Mouse (Mus musculus): Measurements from ENCODE around the gene Cebpe. TPM values are rescaled to one million over a fixed set of nuclear protein-coding genes. Genes with fewer than 3 reads are reported as not detected.

Cebpe gene
- polyA plus RNA-seq, 1 experiment from 2014 or later: not detected

DNA sequence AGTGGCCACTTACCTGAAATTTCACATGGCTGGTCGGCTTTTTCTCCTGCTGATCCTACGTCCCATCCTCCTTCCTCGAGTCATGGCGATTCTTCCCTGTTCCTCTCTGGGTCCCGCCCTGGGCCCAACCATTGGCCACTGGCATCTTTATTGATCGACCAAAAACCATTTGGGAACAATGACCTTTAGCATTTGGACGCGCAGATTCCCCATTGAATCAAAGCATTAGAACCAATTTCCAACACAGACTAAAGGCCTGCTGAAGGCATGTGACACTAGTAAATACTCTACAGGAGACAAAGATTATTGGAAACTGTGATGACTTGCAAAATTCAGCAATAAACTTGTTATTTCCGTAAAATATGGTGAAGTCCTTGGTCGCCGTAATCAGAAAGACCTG is 8.1 kb upstream of the Cebpe start:
- H3K9ac ChIP-seq: no peak overlapping the region
- H3K27me3 ChIP-seq: peaks cover 6% of the 10 kb centered on the region; the same call in 1 of the 2 replicates
- 92% methylated on average over 11 of the region's 11 CpGs for WGBS
- H3K27ac ChIP-seq: no peak overlapping the region
- H3K36me3 ChIP-seq (ENCODE audit: poor library complexity, severe bottlenecking): no peaks in the 10 kb centered on the region
- no peak overlapping the region for H3K4me2 ChIP-seq
- H3K4me1 ChIP-seq: peaks cover under 1% of the 10 kb centered on the region; the same call in 1 of the 2 replicates
- ATAC-seq: no peak
- H3K4me3 ChIP-seq: no peak overlapping the region
- H3K9me3 ChIP-seq (replicated peaks): no peaks in the 10 kb centered on the region

DNA sequence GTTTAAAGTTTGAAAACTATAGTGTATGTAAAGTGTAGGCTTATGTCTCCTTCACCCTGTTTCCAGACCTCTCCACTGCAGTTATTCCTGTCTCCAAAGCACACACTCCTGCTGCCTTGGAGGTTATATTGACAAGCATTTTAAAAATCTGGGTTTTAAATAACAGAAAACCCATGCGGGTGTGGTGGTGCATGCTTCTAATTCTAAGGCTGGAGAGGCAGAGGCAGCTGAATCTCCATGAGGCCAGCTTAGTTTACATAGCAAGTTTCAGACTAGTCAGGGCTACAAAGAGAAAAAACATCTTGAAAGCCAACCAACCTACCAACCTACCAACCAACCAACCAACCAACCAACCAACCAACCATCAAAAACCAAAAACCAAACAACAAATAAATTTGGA is 3.4 kb upstream of the Cebpe start:
- Histone ChIP-seq H3K4me1 (peaks cover 10% of the 10 kb centered on the region; the same call in 1 of the 2 replicates), H3K9me3 (replicated peaks) (no peaks in the 10 kb centered on the region), H3K4me3 (no peak overlapping the region), H3K9ac (no peak overlapping the region), H3K27ac (no peak overlapping the region), H3K4me2 (peak overlapping the region; percentile 68), H3K27me3 (peaks cover 13% of the 10 kb centered on the region; the same call in 1 of the 2 replicates), H3K36me3 (ENCODE audit: poor library complexity, severe bottlenecking) (no peaks in the 10 kb centered on the region)
- 90% methylated on average over 1 of the region's 1 CpGs for WGBS
- ATAC-seq: no peak

DNA sequence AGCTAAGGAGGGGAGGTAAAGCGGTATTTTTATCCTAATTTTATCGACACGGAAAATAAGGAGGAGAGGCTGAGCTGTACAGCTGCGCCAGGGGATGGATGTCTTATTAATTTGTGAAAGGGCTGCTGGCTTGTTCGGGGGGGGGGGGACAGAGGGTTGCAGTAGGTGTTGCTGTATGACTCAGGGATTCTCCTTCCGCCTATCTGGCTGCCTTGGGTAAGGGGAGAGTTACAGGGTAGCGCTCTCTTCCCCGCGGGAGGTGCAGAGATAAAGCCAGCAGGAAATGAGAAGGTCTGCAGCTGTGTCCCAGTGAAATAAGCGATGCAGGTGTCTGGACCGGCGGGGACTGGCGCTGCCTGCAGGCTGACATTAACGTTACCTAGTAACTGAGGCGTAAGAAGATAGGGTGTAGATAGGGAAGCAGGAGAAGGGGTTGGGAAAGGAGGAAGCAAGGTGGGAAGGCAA is 2.7 kb upstream of the Cebpe start:
- ATAC-seq: peak; percentile 50
- H3K4me1 ChIP-seq: peaks cover 10% of the 10 kb centered on the region; the same call in 1 of the 2 replicates
- peak overlapping the region; percentile 40 for H3K4me3 ChIP-seq
- 1% methylated on average over 15 of the region's 15 CpGs for WGBS
- H3K36me3 ChIP-seq (ENCODE audit: poor library complexity, severe bottlenecking): no peaks in the 10 kb centered on the region
- peaks cover 13% of the 10 kb centered on the region; the same call in 1 of the 2 replicates for H3K27me3 ChIP-seq
- peak overlapping the region; percentile 68 for H3K4me2 ChIP-seq
- H3K27ac ChIP-seq: peak overlapping the region; percentile 31; the same call in 1 of the 2 replicates
- H3K9ac ChIP-seq: peak overlapping the region; percentile 58
- H3K9me3 ChIP-seq (replicated peaks): no peaks in the 10 kb centered on the region

DNA sequence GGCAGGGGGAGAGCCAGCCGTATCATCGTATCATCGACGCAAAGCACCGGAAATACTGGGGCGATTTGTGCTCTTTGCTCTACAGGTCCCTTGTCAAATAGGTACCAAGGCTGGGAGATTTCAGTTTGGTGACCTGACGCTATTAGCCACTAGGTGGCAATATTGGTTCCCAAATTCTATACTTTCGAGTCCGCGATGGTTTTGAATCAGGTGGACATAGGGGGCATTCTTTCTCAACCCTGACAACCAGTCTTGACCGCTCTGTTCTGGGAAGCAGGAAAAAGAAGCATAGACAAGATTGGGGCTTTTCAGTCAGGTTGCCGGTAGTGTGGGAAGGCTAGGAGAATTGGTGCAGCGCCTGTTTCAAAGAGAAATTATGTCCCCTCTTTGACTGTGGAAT is 2.1 kb upstream of the Cebpe start:
- H3K9ac ChIP-seq: peak overlapping the region; percentile 58; the same call in 1 of the 2 replicates
- WGBS: 1% methylated on average over 13 of the region's 13 CpGs
- no peaks in the 10 kb centered on the region for H3K36me3 ChIP-seq (ENCODE audit: poor library complexity, severe bottlenecking)
- no peaks in the 10 kb centered on the region for H3K9me3 ChIP-seq (replicated peaks)
- peak overlapping the region; percentile 68 for H3K4me2 ChIP-seq
- peak overlapping the region; percentile 40 for H3K4me3 ChIP-seq
- no peak overlapping the region for H3K27ac ChIP-seq
- H3K4me1 ChIP-seq: peaks cover 10% of the 10 kb centered on the region; the same call in 1 of the 2 replicates
- ATAC-seq: peak; percentile 68
- H3K27me3 ChIP-seq: peaks cover 13% of the 10 kb centered on the region; the same call in 1 of the 2 replicates

DNA sequence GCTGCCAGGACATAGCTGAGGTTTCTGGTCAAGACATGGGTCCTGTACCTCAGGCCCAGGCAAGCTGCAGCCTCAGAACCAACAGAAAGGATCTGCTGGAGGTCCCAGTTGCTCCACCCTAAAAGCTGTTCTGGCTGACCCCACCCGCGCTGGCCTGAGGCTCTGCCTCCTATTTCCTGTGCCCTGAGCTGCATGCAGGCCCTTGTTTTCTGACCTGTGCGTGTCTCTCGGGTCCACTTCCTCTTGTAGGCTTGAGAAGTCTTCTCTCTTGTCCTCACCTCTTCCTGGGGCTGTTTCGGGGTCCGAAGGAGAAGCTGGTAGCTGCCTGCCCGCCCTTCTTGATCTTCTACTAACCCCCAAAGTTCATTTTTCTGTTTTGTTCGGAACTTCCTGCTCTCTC is 887 bp upstream of the Cebpe start:
- WGBS: 71% methylated on average over 8 of the region's 8 CpGs
- no peak overlapping the region for H3K4me3 ChIP-seq
- H3K4me2 ChIP-seq: no peak overlapping the region
- H3K27me3 ChIP-seq: peaks cover 13% of the 10 kb centered on the region; the same call in 1 of the 2 replicates
- H3K9me3 ChIP-seq (replicated peaks): no peaks in the 10 kb centered on the region
- H3K36me3 ChIP-seq (ENCODE audit: poor library complexity, severe bottlenecking): no peaks in the 10 kb centered on the region
- H3K9ac ChIP-seq: no peak overlapping the region
- H3K4me1 ChIP-seq: peaks cover 10% of the 10 kb centered on the region; the same call in 1 of the 2 replicates
- no peak overlapping the region for H3K27ac ChIP-seq
- no peak for ATAC-seq

DNA sequence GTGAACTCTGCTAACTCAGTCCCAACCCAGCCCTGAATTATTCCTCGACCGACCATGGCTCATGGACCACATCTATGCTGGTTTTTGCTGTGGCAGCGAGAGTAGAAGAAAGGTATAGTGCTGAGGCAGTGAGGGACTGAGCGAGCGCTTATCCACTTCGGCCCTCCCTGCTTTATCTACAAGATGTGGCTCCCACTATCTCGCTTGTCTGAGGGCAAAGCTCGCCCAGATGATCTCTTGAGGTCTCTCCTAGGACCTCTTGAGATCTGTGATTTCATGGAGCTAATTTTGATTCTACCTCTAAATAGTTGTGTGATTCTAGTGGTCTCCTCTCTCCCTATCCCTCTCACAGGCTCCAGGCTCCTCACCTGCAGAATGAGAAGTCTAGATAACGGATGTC is 2.9 kb downstream of the Cebpe start:
- no peak for ATAC-seq
- WGBS: 88% methylated on average over 9 of the region's 9 CpGs
- 0 out of 2 replicates have a peak, but pooled peaks cover 3% of the 10 kb centered on the region for H3K27me3 ChIP-seq
- no peaks in the 10 kb centered on the region for H3K4me1 ChIP-seq
- no peaks in the 10 kb centered on the region for H3K36me3 ChIP-seq (ENCODE audit: poor library complexity, severe bottlenecking)
- H3K9ac ChIP-seq: no peak overlapping the region
- no peak overlapping the region for H3K27ac ChIP-seq
- no peak overlapping the region for H3K4me2 ChIP-seq
- no peak overlapping the region for H3K4me3 ChIP-seq
- no peaks in the 10 kb centered on the region for H3K9me3 ChIP-seq (replicated peaks)

DNA sequence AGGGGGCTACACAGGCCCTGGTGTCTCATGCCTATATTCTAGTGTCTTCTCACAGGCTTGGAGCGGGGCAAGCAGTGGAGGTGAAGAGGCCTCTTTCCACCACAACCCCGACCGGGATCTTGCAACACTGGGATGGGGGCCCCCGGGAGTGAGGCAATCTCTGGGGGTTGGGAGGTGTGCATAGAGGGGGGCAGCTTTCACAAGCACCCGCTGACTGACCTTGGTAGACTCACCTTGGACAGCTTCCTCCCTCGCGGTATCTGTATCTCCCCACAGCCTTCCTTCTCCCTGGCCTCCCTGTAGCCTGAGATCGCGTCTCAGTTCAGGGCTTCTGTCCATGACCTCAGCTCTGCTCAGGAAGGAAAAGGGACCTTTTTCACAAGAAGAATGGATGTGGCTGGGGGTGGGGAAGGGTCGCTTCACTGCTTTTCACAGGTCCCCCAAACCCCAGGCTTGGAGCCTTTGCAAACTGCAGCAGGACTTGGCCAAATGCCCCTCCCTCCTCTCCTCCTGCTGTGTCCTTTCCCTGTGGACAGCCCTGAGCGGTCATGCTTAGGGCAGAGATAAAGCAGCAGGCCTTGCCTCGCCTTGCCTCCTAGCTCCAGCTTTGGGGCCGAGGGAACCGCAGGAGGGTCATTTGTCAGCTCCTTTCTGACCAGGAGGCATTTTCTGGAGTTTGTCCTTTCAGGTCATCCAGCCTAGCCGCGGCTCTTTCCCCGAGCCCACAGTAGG is 5.2 kb downstream of the Cebpe start:
- Histone ChIP-seq H3K4me3 (no peak overlapping the region), H3K9ac (no peak overlapping the region), H3K4me2 (no peak overlapping the region), H3K4me1 (no peaks in the 10 kb centered on the region), H3K27ac (no peak overlapping the region), H3K27me3 (peaks cover 11% of the 10 kb centered on the region; the same call in 1 of the 2 replicates), H3K9me3 (replicated peaks) (no peaks in the 10 kb centered on the region), H3K36me3 (ENCODE audit: poor library complexity, severe bottlenecking) (no peaks in the 10 kb centered on the region)
- 61% methylated on average over 15 of the region's 17 CpGs for WGBS
- ATAC-seq: no peak

DNA sequence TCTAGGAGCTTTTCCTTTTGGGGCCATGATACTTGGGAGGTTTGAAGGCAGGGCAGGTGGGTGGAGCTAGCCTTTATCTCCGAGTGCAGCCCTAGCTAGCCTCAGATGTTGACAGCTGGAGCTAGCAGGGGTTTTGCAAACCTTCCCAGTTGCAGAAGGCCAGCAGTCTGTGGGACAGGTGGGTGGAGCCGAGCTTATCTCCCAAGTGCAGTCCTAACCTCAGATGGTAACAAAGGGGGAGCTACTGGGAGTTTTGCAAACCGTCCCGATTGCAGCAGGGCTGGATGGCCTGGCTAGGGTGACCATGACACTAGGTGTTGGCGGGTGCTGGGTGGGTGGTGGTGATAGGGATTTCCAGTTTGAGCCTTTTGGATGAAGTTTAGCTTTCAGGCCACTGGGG is 6.1 kb downstream of the Cebpe start:
- Histone ChIP-seq H3K27me3 (peaks cover 11% of the 10 kb centered on the region; the same call in 1 of the 2 replicates), H3K36me3 (ENCODE audit: poor library complexity, severe bottlenecking) (no peaks in the 10 kb centered on the region), H3K9me3 (replicated peaks) (no peaks in the 10 kb centered on the region), H3K4me1 (no peaks in the 10 kb centered on the region), H3K9ac (no peak overlapping the region), H3K4me3 (no peak overlapping the region), H3K4me2 (no peak overlapping the region), H3K27ac (no peak overlapping the region)
- ATAC-seq: no peak
- 62% methylated on average over 5 of the region's 5 CpGs for WGBS

DNA sequence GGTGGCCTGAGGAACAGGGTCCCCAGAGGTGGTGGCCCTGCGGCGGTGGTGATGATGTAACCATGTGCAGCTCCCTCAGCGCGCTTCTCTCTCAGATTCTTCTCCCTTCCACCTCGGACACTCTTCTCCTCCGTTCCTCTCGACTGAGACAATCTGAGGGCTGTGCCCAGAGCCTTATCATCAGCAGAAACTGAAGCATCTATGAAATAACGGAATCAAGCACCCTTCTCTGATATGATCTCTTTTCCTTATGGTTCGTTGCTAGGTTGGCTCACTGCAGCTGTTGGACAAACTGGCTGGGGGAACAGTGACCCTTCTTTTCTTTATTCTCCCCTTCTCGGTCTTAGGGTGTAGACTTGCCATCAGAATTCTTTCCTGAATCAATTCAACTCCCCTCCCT is 8.8 kb downstream of the Cebpe start:
- Histone ChIP-seq H3K27ac (no peak overlapping the region), H3K9me3 (replicated peaks) (no peaks in the 10 kb centered on the region), H3K27me3 (peaks cover 11% of the 10 kb centered on the region; the same call in 1 of the 2 replicates), H3K4me3 (no peak overlapping the region), H3K4me1 (no peaks in the 10 kb centered on the region), H3K36me3 (ENCODE audit: poor library complexity, severe bottlenecking) (no peaks in the 10 kb centered on the region), H3K9ac (no peak overlapping the region), H3K4me2 (no peak overlapping the region)
- WGBS: 80% methylated on average over 10 of the region's 10 CpGs
- no peak for ATAC-seq

DNA sequence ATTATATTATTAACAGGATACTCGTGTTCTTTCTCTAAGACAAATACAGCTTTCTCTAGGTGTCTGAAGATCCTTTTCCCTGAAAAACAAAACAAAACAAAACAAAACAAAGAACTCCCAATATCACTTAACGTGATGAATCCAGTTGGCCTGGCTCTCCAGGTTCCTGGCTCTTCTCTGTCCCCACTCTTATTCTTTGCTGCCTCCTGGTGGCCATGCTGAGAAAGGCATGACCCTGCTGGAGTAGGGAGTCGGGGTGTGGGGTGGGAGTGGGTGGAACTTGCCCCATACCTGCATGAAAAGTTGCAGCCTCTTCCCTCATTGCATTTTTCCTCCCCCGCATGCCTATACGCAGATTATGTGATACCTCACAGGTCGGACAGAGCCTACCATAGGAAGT is 10.7 kb downstream of the Cebpe start:
- H3K9me3 ChIP-seq (replicated peaks): no peaks in the 10 kb centered on the region
- H3K36me3 ChIP-seq (ENCODE audit: poor library complexity, severe bottlenecking): no peaks in the 10 kb centered on the region
- ATAC-seq: no peak; the same call in 1 of the 2 replicates
- 7% methylated on average over 6 of the region's 6 CpGs for WGBS
- no peak overlapping the region for H3K4me3 ChIP-seq
- no peak overlapping the region for H3K4me2 ChIP-seq
- H3K4me1 ChIP-seq: no peaks in the 10 kb centered on the region
- H3K27me3 ChIP-seq: peaks cover 11% of the 10 kb centered on the region; the same call in 1 of the 2 replicates
- no peak overlapping the region for H3K27ac ChIP-seq
- no peak overlapping the region for H3K9ac ChIP-seq

DNA sequence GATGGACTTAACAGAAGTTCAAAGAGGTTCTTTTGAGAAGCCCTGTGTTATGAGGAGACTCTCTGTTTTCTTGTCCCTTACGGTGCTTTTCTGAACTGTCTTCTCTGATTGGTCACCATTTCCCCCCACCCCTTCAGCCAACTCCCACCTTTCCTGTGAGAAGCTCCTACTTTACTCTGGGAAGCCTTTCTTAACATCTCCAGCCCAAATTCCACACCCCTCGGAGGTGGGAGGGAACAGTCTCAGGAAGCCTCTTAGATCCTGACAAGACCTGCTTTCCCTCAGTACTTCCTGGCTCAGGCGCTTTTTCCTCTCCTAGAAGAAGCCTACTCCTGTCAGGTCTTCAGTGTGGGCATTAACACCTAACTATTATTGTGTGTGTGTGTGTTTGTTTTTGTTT is 12.4 kb downstream of the Cebpe start:
- no peaks in the 10 kb centered on the region for H3K4me1 ChIP-seq
- WGBS: 73% methylated on average over 3 of the region's 3 CpGs
- ATAC-seq: no peak

DNA sequence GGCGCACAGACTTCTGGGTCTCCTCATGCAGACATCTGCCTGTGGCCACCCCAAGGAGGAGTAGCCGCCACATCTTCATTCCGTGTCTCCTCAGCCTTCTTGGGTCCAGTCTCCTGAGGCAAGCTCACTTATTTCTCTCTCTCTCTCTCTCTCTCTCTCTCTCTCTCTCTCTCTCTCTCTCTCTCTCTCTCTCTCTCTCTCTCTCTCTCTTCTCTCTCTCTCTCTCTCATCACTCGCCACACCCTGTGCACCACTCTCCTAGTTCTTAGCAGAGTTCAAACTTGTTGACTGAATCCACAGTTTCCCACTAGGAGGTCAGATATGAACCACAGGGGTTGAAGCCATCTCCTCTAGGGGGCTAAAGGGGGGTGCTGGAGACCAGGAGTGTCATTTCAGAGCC is 13.2 kb downstream of the Cebpe start, which contains the start of gene Gm29776:
TSS of gene Gm29776 (minus strand) at position 101 of the 400 bp plus-strand sequence.
- ATAC-seq: no peak
- Histone ChIP-seq H3K36me3 (ENCODE audit: poor library complexity, severe bottlenecking) (peaks cover 4% of the 10 kb centered on the region; the same call in 1 of the 2 replicates), H3K4me1 (no peaks in the 10 kb centered on the region), H3K4me2 (no peak within 1 kb of the TSS), H3K4me3 (no peak within 1 kb of the TSS), H3K9me3 (replicated peaks) (no peaks in the 10 kb centered on the region), H3K27me3 (peaks cover 10% of the 10 kb centered on the region; the same call in 1 of the 2 replicates), H3K9ac (no peak within 1 kb of the TSS), H3K27ac (no peak within 1 kb of the TSS)
- whole genome bisulfite sequencing: 72% methylated on average over 4 of the region's 4 CpGs

More for the DNA sequence above, 12.4 kb downstream of the Cebpe start:
- H3K9me3 ChIP-seq (replicated peaks): no peaks in the 10 kb centered on the region
- H3K4me2 ChIP-seq: no peak overlapping the region
- no peak overlapping the region for H3K9ac ChIP-seq
- H3K36me3 ChIP-seq (ENCODE audit: poor library complexity, severe bottlenecking): no peaks in the 10 kb centered on the region
- H3K27me3 ChIP-seq: peaks cover 11% of the 10 kb centered on the region; the same call in 1 of the 2 replicates
- H3K27ac ChIP-seq: no peak overlapping the region
- H3K4me3 ChIP-seq: no peak overlapping the region

Data from forebrain, embryonic 13.5 days (tissue).